Mouse (Mus musculus) kidney, postnatal 25 days (tissue): ENCODE results near the gene Lcorl.
"Not testable (repeated sequence)": the region's sequence is repeated elsewhere in the genome, so short reads cannot be mapped to it uniquely, and the experiment has no call there.

Experiments
- DNase-seq, 2 experiments: peaks; one replicate each; pipeline ENCODE4 v3.0.0; 2021; ENCODE audit warnings: mixed read lengths in 2 of 2

The Lcorl gene

DNA sequence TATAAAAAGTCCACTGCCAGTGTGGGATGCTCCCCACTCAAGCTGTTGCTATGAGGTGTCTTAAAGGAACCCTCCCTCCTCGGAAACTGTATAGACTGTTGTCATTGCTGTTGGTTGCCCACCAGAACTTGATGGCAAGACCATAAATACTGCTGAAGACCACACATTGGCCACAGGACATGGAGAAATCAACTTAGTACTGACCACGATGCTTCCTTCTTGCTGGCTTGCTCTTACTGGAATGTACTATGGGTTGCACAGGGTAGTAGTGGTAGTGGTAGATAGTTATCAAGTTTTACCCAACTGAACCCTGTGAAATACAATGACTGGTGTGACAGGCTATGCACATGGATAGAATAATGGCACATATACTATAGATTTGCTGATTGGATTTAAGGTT lies 150.6 kb downstream of the Lcorl start:
- no peak for DNase-seq

- no peak for DNase-seq
These were observed 165.7 kb downstream of the Lcorl start for GRCm38 (mm10) chr5:45691678-45692077.

DNA sequence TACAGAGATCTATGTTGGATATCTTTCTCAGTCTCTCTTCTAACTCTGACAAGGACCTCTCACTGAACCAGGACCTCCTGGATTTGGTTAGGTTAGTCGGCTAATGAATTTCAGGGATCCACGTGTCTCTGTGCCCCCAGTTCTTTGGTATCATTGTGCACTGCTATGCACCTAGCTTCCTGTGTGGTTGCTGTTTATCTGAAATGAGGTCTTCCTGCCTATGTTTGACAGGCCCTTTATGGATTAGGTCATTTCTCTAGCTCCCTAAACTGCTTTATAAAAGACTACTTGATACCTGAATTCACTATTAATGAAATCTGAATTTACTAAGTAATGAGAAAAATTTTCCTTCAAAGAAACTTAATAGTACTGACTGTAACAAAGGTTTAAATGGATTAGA lies 166.6 kb downstream of the Lcorl start:
- no peak for DNase-seq

DNA sequence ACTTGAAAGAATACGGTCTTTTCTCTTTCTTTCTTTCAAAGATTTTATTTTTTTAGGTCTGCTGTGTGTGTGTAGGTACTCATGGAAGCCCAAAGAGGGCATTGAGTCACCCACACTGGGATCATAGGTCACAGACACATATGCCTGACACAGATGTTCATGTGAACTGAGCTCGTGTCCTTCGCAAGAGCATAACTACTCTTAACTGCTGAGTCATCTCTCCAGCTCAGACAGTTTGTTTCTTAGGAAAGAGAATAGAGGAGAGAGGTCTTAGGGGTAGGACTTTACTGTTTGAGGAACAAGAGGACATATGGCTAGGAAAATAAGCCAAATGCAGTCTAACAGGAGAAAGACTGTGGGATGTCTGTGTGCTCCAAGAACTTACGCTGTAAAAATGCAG lies 168.3 kb downstream of the Lcorl start:
- DNase-seq = no peak

DNA sequence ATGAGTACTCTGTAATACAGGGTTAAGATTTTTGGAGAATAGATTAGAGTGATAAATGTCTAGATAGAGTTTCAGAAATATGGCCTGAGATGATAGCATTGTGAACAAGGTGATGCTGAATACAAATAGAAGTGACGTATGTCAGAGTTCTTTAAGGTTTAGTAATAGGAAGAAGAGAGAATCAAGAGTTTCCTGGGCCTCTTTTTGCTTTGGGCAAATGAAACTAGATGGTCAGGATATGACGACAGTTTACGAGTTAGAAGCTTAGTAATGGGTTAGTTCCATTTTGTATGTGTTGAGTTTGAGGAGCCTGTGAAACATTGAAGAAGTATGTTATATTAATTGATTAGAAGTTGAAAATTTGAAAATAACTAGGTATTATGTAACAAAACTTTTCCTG lies 171.2 kb downstream of the Lcorl start:
- DNase-seq = no peak

DNA sequence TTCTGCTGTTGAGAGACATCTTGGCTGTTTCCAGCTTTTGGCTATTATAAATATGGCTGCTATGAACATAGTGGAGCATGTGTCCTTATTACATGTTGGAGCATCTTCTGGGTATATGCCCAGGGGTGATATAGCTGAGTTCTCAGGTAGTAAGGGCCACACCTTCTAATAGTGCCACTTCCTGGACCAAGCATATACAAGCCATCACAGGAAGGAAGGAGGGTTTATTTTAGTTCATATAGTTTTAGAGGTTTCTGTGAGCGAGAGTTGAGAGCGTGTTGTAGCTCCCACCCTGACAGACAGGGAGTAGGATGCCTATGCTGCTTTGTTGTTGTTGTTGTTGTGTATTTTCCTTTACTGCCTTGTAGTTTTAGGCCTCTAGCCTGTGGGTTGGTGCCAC lies 172.2 kb downstream of the Lcorl start:
- no peak for DNase-seq

DNA sequence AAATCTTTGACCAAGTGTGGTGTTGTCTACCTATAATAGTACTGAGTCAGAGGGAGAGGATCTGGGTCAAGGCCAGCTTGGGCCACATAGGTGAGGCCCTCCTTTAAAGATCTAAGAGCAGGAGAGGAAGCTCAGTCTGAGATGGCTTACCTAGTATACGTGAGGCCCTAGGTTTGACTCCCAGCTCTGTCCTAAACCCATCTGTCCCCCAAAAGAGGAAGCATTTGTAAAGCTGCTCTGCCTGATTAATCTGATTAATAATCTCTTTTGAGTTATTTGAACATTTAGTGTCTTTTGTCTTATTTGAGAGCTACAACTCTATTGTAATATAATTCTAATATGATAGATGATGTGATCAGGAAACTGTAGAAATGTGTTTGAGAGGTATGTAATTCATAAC lies 174.0 kb downstream of the Lcorl start:
- DNase-seq = no peak

GRCm38 (mm10) chr5:45679955-45680354 lies 177.5 kb downstream of the Lcorl start:
- no peak for DNase-seq

- DNase-seq = no peak
These were observed 179.8 kb downstream of the Lcorl start for GRCm38 (mm10) chr5:45677639-45678038.

DNA sequence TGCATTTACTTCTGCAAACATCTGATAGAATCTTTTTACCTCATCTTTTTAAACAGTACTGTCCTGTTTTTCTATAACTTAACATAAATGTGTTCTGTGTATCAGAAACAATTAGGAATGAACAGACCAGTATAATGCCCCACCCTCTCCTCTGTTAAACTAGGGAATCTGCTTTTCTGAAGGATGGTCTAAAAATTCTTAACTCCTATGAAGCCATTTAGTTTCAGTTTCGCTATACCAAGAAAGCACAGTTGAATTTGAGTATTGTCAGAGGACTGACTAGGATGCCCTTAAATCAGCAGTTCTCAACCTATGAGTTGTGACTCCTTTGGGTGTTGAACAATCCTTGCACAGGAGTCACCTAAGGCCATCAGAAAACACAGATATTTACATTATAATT lies 182.4 kb downstream of the Lcorl start:
- no peak for DNase-seq

DNA sequence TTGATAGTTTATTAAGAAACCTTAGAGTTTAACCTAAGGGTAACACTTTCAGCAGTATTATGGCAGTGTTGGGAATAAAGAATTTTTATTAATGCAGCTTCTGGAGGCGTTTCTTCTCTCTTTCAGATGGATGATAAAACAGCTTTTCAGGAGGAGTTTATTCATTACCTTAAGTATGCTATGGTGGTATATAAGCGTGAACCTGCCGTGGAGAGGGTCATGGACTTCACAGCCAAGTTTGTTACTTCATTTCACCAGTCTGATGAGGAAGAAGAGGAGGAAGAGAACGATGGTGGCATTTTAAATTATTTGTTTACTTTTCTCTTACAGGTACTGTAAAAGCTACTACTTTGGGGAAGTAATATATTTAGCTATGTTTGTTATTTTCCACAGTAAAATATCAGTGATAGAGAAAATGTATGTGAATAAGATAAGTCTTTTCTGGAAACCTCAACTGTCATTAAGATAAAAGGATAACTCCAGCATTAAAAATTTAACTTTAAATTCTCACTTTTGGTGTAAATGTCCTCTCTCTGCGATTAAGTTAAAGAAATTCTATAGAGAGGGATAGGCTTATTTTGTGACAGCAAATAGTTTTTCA lies 186.4 kb downstream of the Lcorl start:
- no peak for DNase-seq

DNA sequence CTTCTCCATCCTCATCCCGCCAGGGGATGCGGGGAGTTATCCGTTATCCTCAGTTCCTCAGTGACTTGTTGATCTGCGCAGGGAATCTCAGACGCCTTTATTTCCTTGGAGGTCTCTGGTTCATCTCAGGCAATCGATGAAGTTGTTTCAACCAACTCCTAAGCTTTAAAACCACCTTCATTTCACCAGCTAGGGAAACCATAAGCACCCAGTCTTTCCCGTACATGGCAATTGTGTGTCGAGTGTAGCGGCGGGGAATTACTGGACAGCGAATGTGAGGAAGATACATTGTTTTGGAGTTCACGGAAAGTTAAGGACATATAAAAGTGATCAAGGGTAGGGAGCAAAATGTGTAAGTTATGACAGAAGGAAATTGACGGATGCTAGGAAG lies 187.1 kb downstream of the Lcorl start:
- DNase-seq = no peak

DNA sequence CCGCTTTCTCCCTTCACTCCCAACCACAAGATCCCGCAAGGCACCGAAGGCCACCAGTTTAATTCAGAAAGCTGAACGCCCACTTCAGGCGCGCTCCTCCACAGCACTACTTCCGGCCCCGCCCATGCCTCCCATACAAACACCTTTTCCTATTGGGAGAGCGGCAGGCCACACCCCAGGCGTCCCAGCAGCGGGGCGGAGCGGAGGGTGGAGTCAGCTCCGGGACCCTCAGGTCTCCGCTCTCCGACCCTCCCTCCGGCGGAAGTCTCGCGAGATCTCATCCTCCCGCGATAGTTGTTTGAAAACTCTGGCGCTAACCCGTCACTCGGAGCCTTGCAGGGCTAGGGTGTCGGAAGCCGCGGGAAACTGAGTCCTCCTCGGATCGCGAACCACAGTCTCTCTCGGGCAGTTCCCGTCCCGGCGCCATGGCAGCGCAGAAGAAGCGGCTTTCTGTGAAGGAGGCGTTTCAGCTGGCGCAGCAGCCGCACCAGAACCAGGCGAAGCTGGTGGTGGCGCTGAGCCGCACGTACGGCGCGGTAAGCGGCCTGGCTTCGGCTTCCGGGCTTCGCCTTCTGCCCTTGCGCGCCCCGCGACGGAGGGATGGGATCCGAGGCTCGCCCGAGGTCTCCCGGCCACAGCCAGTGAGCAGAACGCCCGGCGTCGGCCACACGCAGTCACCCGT lies 187.7 kb downstream of the Lcorl start, which contains the start of gene Ncapg:
Ncapg (plus strand) TSS at position 322 of the 682 bp plus-strand sequence.
- DNase-seq = peak; percentile 99

DNA sequence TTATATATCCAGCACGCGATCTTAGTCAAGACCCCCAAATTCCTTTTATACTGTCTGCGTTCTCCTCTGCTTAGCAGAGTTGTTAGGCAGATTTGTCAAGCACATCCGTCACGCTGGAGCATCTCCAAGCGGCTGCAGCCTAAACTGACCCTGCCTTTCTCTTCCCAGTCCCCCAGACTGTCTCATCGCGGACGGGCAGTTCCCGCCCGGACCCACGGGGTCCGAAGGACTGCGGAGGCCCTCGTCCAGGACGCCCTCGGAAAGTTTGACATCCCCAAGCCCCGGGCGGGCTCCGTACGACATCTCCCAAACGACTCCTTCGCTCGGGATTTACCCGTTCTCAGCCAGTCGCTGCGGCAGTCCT lies 188.2 kb downstream of the Lcorl start:
- peak in 1 of 2 experiments; percentile 12 for DNase-seq

- DNase-seq = no peak
These were observed 188.6 kb downstream of the Lcorl start for GRCm38 (mm10) chr5:45668831-45669230.

- no peak for DNase-seq
These were observed 189.1 kb downstream of the Lcorl start for GRCm38 (mm10) chr5:45668324-45668723.

DNA sequence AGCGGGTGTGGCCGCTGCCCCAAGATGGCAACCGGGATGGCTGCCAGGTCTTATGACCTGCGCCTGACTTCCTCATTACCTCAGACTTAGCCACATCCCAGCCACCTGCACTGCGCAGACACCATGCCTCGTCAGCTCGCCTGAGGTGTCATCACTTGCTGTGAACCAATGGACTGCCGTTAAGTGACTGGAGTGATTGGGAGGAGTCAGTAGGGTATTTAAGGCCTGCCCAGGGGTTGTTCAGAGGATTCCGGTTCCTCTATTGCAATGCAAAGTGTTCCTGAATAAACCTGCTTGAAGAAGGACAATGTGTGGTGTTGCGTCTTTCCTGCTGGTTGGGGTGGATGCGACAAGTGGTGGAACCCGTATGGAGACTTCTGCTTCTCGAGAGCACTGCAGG lies 199.0 kb downstream of the Lcorl start:
- DNase-seq = not testable (repeated sequence)

- no peak for DNase-seq
These were observed 206.2 kb downstream of the Lcorl start for GRCm38 (mm10) chr5:45651026-45651703.
